Mouse (Mus musculus) T-helper 1 cell (primary cell): ENCODE measurements at regions not wholly inside any gene's neighbourhood (a gene's known extent, or its start where the extent isn't known, plus 50 kb on each side); places are given as distances from the start of the nearest gene placed in this dataset.

Experiments
- in situ Hi-C: fragments of 300-600 bp; cut with MboI, MseI; formaldehyde crosslinking; loops from one replicate; pipeline ENCODE4 v1.15.1; 2025; ENCODE audit warnings: high pct_unique_total_duplicates

DNA sequence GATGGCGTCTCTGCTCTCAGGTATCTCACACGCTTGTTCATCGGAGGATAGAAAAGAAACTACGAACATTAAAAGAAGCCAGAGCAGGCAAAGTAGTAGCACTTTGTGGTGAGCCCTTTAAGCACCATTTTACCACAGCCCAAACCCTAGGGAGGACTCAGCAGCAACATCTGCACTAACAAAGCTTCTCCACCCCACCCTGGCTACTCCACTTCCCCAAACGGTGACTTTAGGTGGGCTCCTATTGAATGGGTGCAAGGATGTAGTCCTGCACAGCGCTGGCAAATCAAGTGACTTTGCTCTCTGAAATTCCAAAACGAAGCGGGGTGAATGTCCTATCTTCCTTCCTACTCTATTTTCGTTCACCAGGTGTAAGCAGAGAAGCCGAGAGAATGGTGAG lies 337.9 kb upstream of the Noct start:
- in situ Hi-C loops: no loop called here

DNA sequence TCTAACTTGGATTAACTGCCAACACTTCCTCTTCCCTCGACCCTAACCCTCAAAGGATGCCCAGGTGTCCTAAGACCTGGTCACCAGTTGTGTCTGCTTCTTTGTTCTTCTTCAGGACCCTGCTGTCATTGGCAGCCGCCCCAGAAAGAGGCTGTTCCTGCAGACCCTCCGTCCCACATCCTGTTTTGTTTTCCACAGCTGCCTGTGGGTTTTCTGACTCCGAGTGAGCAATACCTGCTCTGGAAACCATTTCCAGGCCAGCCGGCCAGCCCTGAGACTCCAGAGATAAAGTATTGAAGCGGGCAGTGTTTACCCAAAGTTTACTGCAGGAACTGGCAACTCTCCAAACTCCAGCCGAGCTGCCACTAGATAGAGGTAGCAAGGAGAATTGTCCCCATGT lies 337.2 kb upstream of the Noct start:
- in situ Hi-C loops: no loop called here

DNA sequence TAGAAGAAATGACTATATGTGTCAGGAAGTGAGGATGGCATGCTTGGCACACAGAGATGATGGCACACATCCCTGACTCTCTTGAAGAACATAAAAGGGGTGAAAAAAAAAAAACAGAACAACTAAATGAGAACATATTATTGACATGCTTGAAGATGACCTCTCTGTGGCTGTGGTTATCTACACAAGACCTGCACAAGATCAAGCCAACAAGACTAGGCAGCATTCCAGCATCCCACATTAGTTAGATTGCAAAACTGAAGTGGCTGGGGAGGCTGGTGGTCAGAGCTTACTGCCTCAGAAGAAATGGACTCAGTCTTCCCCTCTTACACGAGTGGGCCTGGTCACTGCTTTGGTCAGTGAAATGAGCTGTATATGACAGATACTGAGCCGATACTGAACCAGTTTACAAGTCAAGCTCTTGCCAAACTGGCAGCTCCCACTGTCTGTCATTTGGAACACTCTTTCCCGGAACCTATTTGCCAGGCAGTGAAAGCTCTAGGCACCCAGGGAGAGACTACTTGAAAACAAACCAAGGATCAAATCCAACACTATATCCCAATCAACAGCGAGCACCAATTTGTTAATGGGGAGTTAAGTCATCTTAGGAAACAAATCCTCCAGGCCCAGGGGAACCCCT lies 335.6 kb upstream of the Noct start:
- in situ Hi-C loops: no loop called here

DNA sequence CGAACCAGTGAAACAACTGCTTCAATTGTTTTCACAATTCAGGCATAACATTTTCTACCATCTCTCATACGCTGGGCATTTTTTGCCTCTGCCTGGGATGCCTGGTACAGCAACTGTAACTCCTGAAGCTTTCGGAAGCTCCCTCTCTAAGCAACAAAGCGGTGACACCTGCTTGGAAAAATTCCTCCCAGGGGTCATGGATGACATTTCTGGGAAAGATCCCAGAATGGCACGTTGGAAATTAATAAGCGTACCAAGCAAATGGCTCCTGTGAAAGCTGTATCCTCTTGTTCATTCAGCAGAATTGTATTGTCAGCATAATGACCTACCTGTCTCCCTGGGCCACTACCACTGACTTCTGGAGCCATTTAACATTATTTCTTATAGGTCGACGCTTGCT lies 333.7 kb upstream of the Noct start:
- in situ Hi-C loops: loop anchor here (10.0 kb wide), 1 partner anchor 1616 kb away; no protein-coding TSS in a partner anchor

DNA sequence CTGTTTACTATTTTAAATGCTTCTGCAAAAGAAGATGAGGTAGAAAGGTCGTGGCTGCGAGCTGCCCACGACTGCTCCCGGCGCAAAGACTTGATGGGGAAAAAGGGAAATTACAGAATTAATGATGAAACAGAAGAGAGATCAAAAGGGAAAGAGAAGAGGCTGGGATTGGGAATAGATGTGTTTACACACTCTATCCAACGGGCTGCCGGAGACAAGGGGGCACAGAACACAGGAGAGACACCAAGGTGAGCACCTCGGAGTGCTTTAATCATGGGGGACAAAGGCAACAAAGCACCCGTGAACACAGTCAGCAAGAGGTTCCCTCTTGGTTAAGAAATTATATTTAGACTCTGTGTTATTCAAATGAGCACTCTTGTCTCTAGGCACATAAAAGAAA lies 326.1 kb upstream of the Noct start:
- in situ Hi-C loops: loop anchor here (10.0 kb wide), 1 partner anchor 1623 kb away; no protein-coding TSS in a partner anchor

DNA sequence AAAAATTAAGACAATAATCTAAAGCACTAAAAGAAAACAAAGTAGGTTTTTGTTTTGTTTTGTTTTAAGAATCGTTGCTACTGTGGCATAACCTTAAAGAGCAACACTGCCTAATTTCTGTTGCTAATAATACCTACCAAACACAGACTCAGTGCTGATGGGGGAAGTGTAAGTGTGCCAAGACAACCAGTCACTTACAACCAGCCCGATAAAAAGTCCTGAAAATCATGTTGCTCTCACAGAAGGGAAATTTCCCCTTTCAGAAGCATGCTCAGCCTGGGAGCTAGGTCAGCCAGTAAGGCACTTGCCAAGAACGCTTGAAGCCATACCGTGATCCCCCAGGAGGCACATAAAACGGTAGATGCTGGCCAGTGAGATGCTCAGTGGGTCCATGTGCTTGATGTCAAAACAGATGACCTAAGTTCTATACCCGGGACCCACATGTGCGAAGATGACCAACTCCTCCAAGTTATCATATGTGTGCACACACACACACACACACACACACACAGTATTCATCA lies 324.4 kb upstream of the Noct start:
- in situ Hi-C loops: loop anchor here (10.0 kb wide), 1 partner anchor 1625 kb away; no protein-coding TSS in a partner anchor

DNA sequence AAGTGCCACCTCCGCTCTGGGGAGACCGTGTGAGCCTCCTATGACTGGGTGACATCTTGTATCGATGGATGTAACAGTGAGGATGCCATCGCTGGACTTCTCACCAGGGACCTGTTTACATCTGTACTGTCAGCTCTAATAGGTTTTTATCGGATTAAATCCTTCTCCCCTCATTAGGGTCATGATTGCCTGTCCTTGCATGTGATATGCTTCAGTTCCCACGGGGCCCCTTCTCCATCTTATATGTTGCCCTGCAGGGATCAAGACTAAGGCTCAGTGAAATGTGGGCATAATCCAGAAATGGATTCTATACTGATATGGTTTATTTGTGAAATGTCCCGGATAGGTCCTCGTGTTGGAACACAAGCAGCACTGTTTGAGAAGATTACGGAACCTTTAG lies 323.7 kb upstream of the Noct start:
- in situ Hi-C loops: no loop called here

DNA sequence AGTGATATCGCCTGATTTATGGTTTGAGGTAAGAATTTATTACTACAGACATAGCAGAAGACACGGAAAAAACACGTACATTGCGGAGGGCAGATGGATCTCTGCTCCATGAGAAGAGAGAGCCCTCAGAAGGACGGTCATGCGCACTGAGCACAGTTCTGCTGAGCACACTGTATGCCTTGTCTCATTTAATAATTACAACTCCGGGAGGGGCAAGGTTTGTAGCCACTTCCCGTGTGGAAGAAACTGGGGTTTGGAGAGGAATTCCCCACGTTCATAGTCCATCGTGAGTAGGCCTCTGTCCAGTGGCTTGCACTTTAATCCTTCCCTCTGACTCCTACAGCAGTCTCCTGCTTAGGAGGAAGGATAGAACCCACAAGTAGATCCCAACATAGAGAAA lies 322.9 kb upstream of the Noct start:
- in situ Hi-C loops: no loop called here

DNA sequence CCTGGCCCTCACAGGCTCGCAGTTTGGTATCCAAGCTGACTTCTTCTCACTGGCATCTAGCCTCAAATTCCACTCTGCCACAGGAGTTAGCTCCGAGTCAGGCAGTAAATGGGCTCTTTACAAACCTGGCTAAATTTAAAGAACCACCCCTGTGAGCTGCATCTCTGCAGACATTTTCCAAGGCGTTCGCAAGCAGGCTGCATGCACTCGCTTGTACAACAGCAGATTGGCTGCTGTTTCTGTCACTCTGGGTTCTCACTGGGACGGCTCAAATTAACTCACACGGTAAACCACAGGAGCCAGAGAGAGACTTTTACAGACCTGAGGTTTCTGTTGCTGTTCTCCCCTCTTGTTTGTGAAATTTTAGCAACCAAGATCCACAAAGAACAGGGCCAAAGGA lies 321.3 kb upstream of the Noct start:
- in situ Hi-C loops: no loop called here

DNA sequence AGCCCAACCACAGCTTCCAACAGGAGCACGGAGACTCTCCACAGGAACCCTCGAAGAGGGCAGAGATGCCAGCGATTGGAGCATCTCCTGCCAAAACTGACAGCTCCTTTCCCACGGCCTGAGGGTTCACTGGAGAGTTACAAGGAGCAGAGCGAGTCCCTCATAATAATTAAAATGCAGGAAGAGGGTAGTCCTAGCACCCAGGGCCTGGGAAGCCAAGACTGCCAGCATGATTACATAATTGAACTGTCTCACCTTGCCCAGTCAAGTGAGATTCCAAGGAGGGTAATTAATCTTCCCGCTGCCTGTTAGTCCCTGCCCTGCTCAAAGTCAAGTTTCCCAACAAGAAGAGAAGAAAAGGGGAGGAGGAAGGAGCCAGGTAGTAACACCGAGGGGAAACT lies 319.5 kb upstream of the Noct start:
- in situ Hi-C loops: no loop called here

DNA sequence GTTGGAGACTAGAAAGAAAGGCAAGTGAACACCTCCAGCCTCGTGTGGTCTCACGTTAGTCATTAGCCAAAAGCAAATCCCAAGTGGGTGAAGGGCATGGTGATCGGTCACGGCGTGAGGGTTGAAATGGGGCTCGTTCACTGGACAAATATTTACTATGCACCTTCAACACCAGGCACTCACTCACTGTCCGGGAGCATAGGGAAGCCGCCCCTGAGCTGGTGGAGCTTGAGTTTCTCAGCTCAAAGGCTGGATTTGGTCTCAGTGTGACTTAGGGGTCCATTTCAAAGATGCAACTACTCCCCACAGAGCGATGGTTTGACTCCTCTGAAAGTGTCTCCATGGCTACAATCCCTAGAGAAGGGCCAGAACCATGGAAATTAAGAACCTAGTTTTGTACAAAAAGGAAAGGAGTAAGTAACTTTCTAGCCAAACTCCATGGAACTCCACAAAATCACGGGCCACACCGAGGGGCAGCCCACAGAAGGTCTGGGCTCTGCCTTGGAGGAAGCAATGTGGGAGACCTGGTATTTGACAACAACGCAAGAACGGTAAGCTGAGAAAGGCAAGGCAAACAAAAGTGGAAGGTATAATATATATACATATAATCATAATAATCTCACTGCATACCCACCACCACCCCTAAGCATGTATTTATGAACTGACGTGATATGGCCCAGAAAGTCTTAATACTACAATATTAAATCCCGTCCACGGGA lies 318.8 kb upstream of the Noct start:
- in situ Hi-C loops: no loop called here

DNA sequence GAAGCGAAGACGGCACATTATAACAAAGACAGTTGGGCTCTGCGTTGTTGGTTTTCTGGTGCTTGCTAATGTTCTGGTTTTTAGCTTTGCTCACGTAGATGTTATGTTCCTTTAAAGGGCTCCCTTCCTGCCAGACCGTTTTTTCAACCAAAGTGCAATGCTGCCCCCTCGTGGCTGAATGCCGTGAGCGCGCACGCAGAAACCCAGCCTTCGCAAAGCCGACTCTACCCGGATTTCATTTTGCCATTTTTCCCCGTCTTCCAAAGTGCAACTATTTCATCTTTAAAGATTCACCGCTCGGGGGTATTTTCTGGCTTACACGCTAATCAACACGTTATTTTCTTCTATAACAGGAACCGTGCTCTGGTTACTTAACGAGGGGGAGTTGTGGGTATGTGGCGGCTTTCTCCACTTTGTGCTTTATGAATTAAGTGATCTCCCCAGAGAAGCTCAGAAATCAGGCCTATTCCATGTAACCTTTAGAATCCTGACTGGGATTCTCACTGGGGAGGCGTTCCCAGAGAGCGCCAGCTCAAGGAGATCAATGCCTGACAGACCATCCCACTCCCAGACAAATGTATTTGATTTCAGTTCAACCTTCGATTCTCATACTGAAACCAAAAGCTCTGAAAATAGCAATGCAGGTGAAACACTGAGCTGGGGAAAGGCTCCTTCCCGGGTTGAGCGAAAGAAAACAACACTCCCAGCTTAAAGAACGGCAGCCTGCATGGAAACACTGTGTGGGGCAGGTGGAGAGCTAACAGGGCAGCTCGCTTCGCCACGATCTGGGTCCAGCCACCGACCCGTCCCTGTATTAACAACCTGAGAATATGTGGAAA lies 318.0 kb upstream of the Noct start:
- in situ Hi-C loops: no loop called here

DNA sequence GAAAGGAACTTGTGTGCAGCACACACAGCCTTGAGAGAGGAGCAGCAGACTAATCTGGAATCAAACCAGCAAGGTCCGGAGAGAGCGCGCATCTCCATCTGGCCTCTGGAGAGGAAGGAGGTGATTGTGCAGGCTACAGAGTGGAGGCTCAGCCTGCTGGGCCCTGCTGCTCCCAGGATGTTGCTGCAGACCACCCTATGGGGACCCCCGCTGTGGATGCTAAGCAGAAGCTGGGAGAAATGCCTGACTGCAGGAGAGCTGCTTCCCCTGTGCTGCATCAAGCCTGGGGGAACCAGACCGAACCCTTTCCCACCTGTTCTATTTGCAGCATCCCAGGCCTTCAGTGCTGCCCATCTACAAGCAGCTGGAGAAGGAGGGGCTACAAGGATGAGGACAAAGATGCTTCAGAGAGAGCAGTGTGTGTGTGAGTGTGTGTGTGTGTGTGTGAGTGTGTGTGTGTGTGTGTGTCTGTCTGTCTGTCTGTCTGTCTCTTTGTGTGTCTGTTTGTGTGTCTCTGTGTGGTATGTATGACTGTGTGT lies 311.2 kb upstream of the Noct start:
- in situ Hi-C loops: no loop called here

DNA sequence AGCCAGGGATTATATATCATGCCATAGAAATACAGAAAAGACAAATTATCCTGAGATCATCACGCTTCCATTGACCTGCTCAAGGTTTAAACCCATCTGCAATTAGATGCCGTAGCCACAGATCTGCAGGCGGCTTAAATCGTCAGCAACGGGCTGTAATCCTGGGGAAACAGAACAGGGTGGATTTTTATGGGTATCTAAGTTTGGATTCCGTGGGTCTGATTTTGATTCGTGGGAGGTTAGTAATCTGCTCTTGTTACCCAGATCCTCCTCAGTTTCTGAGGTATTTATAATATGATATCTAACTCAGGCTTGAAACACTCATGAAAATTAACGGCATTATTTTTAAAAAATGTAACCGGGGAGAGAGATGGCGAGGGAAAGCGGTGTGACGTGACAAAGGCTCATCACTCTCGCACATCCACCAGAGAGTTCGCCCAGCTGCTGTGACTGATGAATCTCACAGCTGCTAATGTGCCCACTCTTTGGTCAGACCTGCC lies 309.3 kb upstream of the Noct start:
- in situ Hi-C loops: no loop called here

DNA sequence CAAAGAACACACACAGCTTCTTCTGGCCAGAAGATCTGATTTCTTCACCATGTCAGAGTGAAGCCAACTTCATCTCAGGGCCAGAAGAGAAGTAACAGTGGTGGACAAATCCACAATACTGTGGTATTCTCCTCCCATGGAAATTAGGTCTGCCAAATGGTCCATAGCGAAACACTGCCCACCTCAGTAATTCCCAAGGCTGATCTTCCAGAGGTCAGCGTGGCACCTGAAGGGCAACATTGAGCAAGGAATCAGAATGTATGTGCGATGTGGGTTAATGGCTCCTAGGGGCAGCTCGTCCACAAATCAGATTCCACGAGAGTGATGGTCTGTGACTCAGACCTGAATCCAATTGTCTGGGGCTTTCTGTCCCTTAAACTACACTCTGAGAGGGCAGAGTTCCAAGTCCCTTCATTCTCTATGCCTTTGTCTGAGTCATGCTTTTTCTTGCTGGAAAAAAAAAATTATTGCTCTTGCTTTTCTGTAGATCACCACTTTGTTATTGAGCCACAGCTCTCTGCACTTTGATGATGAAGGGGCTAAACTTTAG lies 307.9 kb upstream of the Noct start:
- in situ Hi-C loops: no loop called here

DNA sequence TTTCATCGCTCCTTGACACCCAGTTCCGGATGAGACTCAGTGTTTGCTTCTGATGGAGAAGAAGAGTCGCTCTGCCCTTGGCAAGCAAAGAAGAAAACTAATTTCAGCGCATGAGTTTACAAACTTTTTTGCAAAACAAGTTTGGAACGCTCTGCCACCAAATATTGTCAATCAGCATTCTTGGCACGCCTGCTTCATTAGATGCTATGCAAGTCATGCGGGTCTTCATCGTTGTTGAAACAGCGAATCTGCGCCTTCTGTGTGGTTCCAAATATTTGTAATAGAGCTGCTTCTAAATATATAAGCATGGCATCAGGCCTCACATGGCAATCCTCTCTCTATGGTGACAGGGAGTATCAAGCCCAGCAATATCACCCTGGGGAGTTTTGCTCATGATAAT lies 301.9 kb upstream of the Noct start:
- in situ Hi-C loops: loop anchor here (10.0 kb wide), 1 partner anchor 242 kb away; no protein-coding TSS in a partner anchor

DNA sequence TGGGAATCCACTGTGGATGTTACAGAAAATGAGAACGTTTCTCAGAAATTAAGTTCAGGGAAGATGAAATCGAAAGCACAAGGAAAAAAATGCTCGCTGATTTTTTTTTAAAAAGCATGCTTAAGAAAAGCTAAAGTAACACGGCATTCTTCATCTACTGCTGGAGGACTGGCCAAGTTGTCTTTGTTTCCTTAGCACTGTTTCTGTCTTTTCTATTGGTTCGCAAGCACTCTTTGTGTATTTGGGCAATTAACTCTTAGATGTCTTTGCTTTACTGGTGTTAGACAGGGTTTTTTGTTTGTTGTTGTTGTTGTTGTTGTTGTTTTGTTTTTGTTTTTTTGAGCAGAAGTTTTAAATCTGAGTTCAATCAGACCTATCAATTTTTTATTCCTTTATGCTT lies 301.4 kb upstream of the Noct start:
- in situ Hi-C loops: loop anchor here (10.0 kb wide), 1 partner anchor 242 kb away; no protein-coding TSS in a partner anchor

DNA sequence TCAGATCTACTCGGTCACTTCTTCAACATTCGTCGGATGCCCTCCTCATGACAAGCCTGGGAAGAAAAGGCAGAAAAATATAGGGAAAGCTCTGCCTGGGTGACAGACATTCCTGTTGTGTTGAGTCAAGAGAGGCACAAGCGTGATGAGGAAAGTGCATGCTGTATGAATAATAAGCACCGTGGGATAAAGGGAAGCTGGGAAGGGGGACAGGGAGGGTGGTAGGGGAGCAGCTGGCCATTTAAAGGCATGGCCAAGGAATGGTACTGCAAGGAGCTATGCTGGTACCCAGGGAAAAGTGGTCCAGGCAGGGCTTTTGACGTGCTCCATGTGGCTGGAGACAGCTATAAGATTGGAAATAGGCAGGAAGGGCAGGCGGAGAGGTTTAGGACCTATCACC lies 300.9 kb upstream of the Noct start:
- in situ Hi-C loops: loop anchor here (10.0 kb wide), 1 partner anchor 241 kb away; no protein-coding TSS in a partner anchor

DNA sequence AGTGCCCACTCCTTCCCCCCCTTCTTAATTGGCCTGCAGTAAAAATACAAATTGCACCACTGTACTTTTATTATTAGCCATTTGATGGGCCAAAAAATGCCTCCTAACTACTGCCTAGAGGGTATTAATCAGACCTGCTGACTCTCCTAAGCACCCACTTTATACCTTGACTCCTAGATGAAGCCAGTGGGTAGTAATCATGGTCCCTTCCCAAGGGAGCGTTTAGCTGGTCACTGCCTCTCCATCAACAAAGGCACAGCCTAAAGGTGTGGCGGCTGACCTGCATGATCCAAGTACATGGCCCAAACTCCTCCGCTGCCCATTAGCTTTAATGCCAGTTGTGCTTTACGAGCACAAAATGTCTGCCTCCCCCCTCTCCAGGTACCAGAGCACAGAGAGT lies 296.9 kb upstream of the Noct start:
- in situ Hi-C loops: loop anchor here (10.0 kb wide), 1 partner anchor 237 kb away; no protein-coding TSS in a partner anchor

DNA sequence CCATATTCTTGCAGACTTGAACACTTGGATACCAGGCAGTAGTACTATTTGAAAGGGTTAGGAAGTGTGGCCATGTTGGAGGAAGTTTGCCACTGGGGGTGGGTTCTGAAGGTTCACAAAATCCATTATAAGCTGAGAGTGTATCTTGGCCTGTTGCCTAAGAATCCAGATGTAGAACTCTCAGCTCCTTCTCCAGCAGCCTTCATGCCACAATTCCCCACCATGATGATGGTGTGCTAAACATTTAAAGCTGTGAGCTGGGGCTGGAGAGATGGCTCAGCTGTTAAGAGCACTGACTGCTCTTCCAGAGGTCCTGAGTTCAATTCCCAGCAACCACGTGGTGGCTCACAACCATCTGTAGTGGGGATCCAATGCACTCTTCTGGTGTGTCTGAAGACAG lies 295.2 kb upstream of the Noct start:
- in situ Hi-C loops: loop anchor here (10.0 kb wide), 1 partner anchor 236 kb away; no protein-coding TSS in a partner anchor

DNA sequence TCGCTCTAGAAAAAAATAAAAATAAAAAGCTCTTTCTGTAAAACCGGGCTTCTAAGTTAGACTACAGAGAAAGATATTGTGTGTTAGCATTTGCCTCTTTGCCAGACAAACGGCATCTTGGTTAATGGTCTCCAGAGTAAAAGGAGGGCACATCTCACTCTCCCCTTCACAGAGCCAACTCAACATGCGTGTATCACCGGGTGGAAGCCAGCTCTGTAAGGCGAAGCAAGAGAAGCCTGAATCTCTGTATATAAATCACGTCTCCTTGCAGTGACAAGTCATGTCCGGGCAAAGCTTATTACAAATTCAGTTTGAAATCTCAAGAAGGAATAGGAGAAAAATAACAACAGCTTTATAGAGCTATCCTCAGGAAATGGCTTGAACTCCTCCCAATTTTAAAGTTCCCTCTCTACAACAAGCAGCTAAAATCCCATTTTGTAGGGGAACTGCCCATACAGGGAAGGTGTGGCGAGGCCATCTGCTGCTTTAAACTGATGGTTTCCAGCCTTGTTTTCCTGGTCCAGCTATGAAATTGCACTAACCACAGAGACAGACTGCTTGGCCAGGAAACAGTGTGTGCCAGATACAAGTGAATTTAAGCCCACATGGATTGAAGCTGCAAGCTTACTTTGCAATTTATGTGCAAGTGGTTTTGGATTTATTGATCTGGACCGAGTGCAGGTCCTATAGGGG lies 291.7 kb upstream of the Noct start:
- in situ Hi-C loops: no loop called here
